Mouse (Mus musculus): Measurements from ENCODE around the gene Notch1.

GRCm38 (mm10) chr2:26515335-26515734, 1.1 kb downstream of the Notch1 start:
- TF ChIP-seq CTCF (IDR thresholded peaks at IDR 0.05; ENCODE audit: borderline replicate concordance, control insufficient read depth, extremely low read depth, insufficient read depth, low read length, poor library complexity) (no peak), POLR2A (IDR thresholded peaks at IDR 0.05; ENCODE audit: control insufficient read depth, extremely low read depth, insufficient read depth, low read length, poor library complexity) (no peak)
